Mouse (Mus musculus): Measurements from ENCODE around the gene Lancl2. TPM values are rescaled to one million over a fixed set of nuclear protein-coding genes. Genes with fewer than 3 reads are reported as not detected.

Lancl2 gene
- polyA plus RNA-seq, 1 experiment from 2014 or later = 102 TPM

DNA sequence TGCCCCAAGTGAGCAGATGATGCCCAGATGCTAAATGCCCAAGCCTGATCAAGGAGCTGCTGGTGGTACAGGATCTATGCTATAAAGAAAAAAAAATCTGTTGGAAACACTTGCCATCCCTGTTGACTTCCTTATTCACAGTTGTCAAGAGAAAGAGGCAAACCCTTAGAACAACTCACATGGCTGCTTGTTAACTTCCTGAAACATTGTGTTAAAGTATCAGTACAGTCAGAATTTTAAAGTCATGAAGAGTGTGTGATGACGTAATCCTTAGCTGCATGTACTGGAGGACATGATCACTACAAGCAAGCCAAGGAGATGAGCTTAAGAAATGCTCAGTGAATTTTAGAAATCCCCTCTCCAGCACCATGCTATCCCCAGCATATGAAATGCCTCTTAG lies 71.5 kb downstream of the Lancl2 start:
- no peak for ATAC-seq (ENCODE audit: low FRiP score, low TSS enrichment)
- no peak overlapping the region for H3K4me2 ChIP-seq (ENCODE audit: low read length)
- no peaks in the 10 kb centered on the region for H3K27me3 ChIP-seq (ENCODE audit: control insufficient read depth, insufficient read depth, low read length)
- H3K4me1 ChIP-seq (ENCODE audit: control insufficient read depth, insufficient read depth, low read length) = no peaks in the 10 kb centered on the region
- peaks cover 36% of the 10 kb centered on the region for H3K36me3 ChIP-seq (ENCODE audit: control insufficient read depth, insufficient read depth, low read length)
- H3K4me3 ChIP-seq (replicated peaks; ENCODE audit: low read depth, low read length) = no peak overlapping the region
- no peak overlapping the region for H3K27ac ChIP-seq (replicated peaks; ENCODE audit: low read depth, low read length)
- no peak for DNase-seq
- no peak overlapping the region for H3K9ac ChIP-seq (replicated peaks; ENCODE audit: low read length)
- WGBS = 100% methylated on average over 1 of the region's 1 CpGs
- no peaks in the 10 kb centered on the region for H3K9me3 ChIP-seq (ENCODE audit: control insufficient read depth, low read length)

DNA sequence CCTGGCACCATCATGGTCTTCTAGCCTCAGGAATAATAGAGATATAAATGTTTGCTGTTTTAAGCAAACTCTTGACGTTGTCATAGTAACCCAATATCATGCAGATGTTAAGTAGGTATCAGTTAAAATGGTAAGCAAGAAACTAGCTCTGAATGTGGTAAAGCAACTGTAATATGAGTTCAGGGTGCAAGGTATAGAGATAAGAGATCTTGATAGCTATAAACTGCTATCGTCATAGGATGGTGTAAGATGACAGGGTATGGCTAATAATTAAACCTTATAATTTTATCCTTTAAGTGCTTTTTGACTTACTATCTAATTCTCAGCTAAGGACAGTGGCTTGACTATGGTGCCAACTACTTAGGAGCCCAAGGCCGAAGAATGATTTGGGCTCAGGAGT lies 78.0 kb downstream of the Lancl2 start:
- H3K27me3 ChIP-seq (ENCODE audit: control insufficient read depth, insufficient read depth, low read length) = no peaks in the 10 kb centered on the region
- no peak overlapping the region for H3K4me3 ChIP-seq (replicated peaks; ENCODE audit: low read depth, low read length)
- H3K9me3 ChIP-seq (ENCODE audit: control insufficient read depth, low read length) = no peaks in the 10 kb centered on the region
- WGBS = 95% methylated on average over 3 of the region's 3 CpGs
- H3K4me2 ChIP-seq (ENCODE audit: low read length) = no peak overlapping the region
- H3K27ac ChIP-seq (replicated peaks; ENCODE audit: low read depth, low read length) = no peak overlapping the region
- H3K4me1 ChIP-seq (ENCODE audit: control insufficient read depth, insufficient read depth, low read length) = no peaks in the 10 kb centered on the region
- H3K36me3 ChIP-seq (ENCODE audit: control insufficient read depth, insufficient read depth, low read length) = 0 out of 2 replicates have a peak, but pooled peaks cover 5% of the 10 kb centered on the region
- no peak for DNase-seq
- no peak for ATAC-seq (ENCODE audit: low FRiP score, low TSS enrichment)
- no peak overlapping the region for H3K9ac ChIP-seq (replicated peaks; ENCODE audit: low read length)

DNA sequence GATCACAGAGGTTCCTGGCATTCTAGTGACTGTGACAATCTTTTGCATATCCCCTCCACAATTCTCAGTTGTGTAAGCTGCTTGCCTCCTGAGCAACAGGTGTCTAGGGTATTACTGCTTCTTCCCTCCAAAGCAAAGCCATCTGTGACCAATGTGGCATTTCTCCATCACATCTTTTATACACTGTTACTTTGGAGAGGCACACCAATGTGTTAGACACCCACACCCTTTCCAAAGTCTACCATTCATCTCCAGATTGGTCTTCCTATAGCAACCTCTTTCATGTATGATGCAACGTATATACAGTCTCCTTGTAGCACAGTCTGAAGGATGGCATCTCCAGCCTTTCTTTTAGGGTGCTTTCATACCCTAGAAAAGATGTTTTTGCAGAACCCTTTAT lies 80.3 kb downstream of the Lancl2 start:
- no peaks in the 10 kb centered on the region for H3K4me1 ChIP-seq (ENCODE audit: control insufficient read depth, insufficient read depth, low read length)
- H3K27ac ChIP-seq (replicated peaks; ENCODE audit: low read depth, low read length) = no peak overlapping the region
- H3K36me3 ChIP-seq (ENCODE audit: control insufficient read depth, insufficient read depth, low read length) = no peaks in the 10 kb centered on the region
- H3K9me3 ChIP-seq (ENCODE audit: control insufficient read depth, low read length) = no peaks in the 10 kb centered on the region
- DNase-seq (no peak), ATAC-seq (ENCODE audit: low FRiP score, low TSS enrichment) (no peak)
- H3K9ac ChIP-seq (replicated peaks; ENCODE audit: low read length) = no peak overlapping the region
- no peak overlapping the region for H3K4me3 ChIP-seq (replicated peaks; ENCODE audit: low read depth, low read length)
- no peak overlapping the region for H3K4me2 ChIP-seq (ENCODE audit: low read length)
- H3K27me3 ChIP-seq (ENCODE audit: control insufficient read depth, insufficient read depth, low read length) = no peaks in the 10 kb centered on the region
- WGBS = 98% methylated on average over 1 of the region's 1 CpGs

DNA sequence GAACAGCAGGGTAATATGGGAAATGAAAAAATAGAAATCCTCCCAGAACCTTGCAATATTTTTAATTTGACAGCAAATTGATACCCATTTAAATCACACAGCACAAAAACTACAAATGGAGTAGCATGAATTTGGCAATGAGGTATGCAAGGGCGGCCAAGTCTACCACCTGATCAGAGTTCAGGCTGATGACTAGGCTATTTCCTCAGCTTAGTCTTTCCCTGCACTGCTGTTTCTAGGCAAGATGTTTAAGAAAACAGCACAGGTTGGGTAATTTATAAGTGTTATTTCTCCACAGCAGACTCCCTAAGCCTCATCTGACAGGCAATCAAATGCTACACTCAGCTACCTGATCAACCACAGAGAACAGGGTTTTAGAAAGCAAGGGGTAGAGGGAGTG lies 81.9 kb downstream of the Lancl2 start:
- Histone ChIP-seq H3K9me3 (ENCODE audit: control insufficient read depth, low read length) (no peaks in the 10 kb centered on the region), H3K27ac (replicated peaks; ENCODE audit: low read depth, low read length) (no peak overlapping the region), H3K4me3 (replicated peaks; ENCODE audit: low read depth, low read length) (no peak overlapping the region), H3K36me3 (ENCODE audit: control insufficient read depth, insufficient read depth, low read length) (no peaks in the 10 kb centered on the region), H3K27me3 (ENCODE audit: control insufficient read depth, insufficient read depth, low read length) (no peaks in the 10 kb centered on the region), H3K4me1 (ENCODE audit: control insufficient read depth, insufficient read depth, low read length) (no peaks in the 10 kb centered on the region), H3K4me2 (ENCODE audit: low read length) (no peak overlapping the region), H3K9ac (replicated peaks; ENCODE audit: low read length) (no peak overlapping the region)
- ATAC-seq (ENCODE audit: low FRiP score, low TSS enrichment) (no peak), DNase-seq (no peak)
- WGBS = 97% methylated on average over 1 of the region's 1 CpGs

DNA sequence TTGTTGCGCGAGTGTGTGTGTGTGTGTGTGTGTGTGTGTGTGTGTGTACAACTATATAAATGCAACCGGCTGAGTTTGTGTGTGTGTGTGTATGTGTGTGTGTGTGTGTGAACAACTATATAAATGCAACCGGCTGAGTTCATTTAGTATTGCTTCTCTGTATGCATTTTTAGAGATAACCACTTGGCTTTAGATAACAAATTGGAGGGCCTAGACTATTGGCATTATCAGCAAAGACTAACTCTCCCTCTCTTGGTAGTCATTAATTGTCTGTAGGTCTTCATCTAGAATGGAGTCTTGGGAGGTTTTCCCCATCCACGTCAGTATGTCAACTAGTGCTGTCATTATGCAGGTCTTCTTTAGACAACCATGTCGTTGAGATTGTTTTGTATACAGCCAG lies 85.0 kb downstream of the Lancl2 start:
- H3K4me1 ChIP-seq (ENCODE audit: control insufficient read depth, insufficient read depth, low read length) = no peaks in the 10 kb centered on the region
- H3K9me3 ChIP-seq (ENCODE audit: control insufficient read depth, low read length) = no peaks in the 10 kb centered on the region
- no peak overlapping the region for H3K9ac ChIP-seq (replicated peaks; ENCODE audit: low read length)
- H3K4me2 ChIP-seq (ENCODE audit: low read length) = no peak overlapping the region
- ATAC-seq (ENCODE audit: low FRiP score, low TSS enrichment) (no peak), DNase-seq (no peak)
- H3K27me3 ChIP-seq (ENCODE audit: control insufficient read depth, insufficient read depth, low read length) = no peaks in the 10 kb centered on the region
- 95% methylated on average over 6 of the region's 6 CpGs for WGBS
- no peak overlapping the region for H3K27ac ChIP-seq (replicated peaks; ENCODE audit: low read depth, low read length)
- H3K4me3 ChIP-seq (replicated peaks; ENCODE audit: low read depth, low read length) = no peak overlapping the region
- no peaks in the 10 kb centered on the region for H3K36me3 ChIP-seq (ENCODE audit: control insufficient read depth, insufficient read depth, low read length)

Other genes with a start within 250 kb of the Lancl2 start
- 6.6 and 6.8 TPM in 2 replicates for gene Ppm1k, start 167.1 kb upstream of the Lancl2 start, polyA plus RNA-seq (2014; fragmentation: Nextera tagmentation; extraction: Ambion mirVana)
- 0.89 and 1.5 TPM in 2 replicates for gene Herc6, start 121.5 kb upstream of the Lancl2 start, polyA plus RNA-seq (2014; fragmentation: Nextera tagmentation; extraction: Ambion mirVana)
- gene Pyurf, start 10.5 kb upstream of the Lancl2 start, polyA plus RNA-seq (2014; fragmentation: Nextera tagmentation; extraction: Ambion mirVana) = 15.2 and 17.3 TPM in 2 replicates
- 102 and 109 TPM in 2 replicates for gene Vopp1, start 122.6 kb downstream of the Lancl2 start, polyA plus RNA-seq (2014; fragmentation: Nextera tagmentation; extraction: Ambion mirVana)
- 0.12 TPM in 1 of 2 replicates, not detected in the other for gene Vmn1r21, start 147.8 kb downstream of the Lancl2 start, polyA plus RNA-seq (2014; fragmentation: Nextera tagmentation; extraction: Ambion mirVana)
- gene Vmn1r22, start 205.5 kb downstream of the Lancl2 start, polyA plus RNA-seq (2014; fragmentation: Nextera tagmentation; extraction: Ambion mirVana) = not detected in 2 replicates
- gene Vmn1r23, start 224.3 kb downstream of the Lancl2 start, polyA plus RNA-seq (2014; fragmentation: Nextera tagmentation; extraction: Ambion mirVana) = not detected in 2 replicates